Mouse (Mus musculus) kidney, embryonic 16.5 days (tissue): ENCODE measurements around the gene Donson. TPM values are rescaled to one million over a fixed set of nuclear protein-coding genes. Genes with fewer than 3 reads are reported as not detected.
"Not testable (repeated sequence)": the region's sequence is repeated elsewhere in the genome, so short reads cannot be mapped to it uniquely, and the experiment has no call there.

Source experiments
- ATAC-seq: fragments of 200-750 bp; cut with Nextera tagmentation; 2 replicates; pipeline ENCODE4 v1.8.0; 2017; ENCODE audit warnings: moderate TSS enrichment; ENCODE audit not compliant: low FRiP score, low TSS enrichment
- H3K27ac ChIP-seq: fragments of 300-500 bp; sonication (generic); 2 replicates; pipeline ENCODE4 v1.5.1; 2014; ENCODE audit warnings: low read length
- H3K27me3 ChIP-seq: fragments of 300-500 bp; sonication (generic); 2 replicates; pipeline ENCODE4 v1.6.1; 2014; ENCODE audit warnings: low read length, control low read depth, mixed read lengths; ENCODE audit not compliant: insufficient read depth
- H3K36me3 ChIP-seq: fragments of 300-500 bp; sonication (generic); 2 replicates; pipeline ENCODE4 v1.6.1; 2014; ENCODE audit warnings: low read length, control low read depth, mixed read lengths; ENCODE audit not compliant: insufficient read depth
- H3K4me1 ChIP-seq: fragments of 300-500 bp; sonication (generic); 2 replicates; pipeline ENCODE4 v1.6.1; 2014; ENCODE audit warnings: low read length, control low read depth, mixed read lengths; ENCODE audit not compliant: insufficient read depth
- H3K4me2 ChIP-seq: fragments of 300-500 bp; sonication (generic); replicated peaks from 2 replicates; pipeline ENCODE4 v1.6.1; 2014; ENCODE audit warnings: low read depth, low read length
- H3K4me3 ChIP-seq: fragments of 300-500 bp; sonication (generic); 2 replicates; pipeline ENCODE4 v1.5.1; 2014; ENCODE audit warnings: mild to moderate bottlenecking, low read length
- H3K9ac ChIP-seq: fragments of 300-500 bp; sonication (generic); replicated peaks from 2 replicates; pipeline ENCODE4 v1.6.1; 2014; ENCODE audit warnings: low read length
- H3K9me3 ChIP-seq: fragments of 300-500 bp; sonication (generic); 2 replicates; pipeline ENCODE4 v1.6.1; 2016; ENCODE audit warnings: low read length, control low read depth
- WGBS: fragments of 180-500 bp; shearing (Covaris S2); extraction: QIAGEN DNeasy Blood & Tissue Kit; methylation state at CpG from one replicate; pipeline ENCODE4 v1.1.7; 2014; 5-methylcytosine and 5-hydroxymethylcytosine counted together
- polyA plus RNA-seq: library from polyadenylated mRNA; unstranded; fragments of >200 nt; fragmentation: Nextera tagmentation; extraction: Ambion mirVana; gene quantifications from 2 replicates; pipeline ENCODE4 v1.2.1, GENCODE M21; 2015

Gene Donson
- polyA plus RNA-seq, 1 experiment from 2014 or later: 21.5 TPM

DNA sequence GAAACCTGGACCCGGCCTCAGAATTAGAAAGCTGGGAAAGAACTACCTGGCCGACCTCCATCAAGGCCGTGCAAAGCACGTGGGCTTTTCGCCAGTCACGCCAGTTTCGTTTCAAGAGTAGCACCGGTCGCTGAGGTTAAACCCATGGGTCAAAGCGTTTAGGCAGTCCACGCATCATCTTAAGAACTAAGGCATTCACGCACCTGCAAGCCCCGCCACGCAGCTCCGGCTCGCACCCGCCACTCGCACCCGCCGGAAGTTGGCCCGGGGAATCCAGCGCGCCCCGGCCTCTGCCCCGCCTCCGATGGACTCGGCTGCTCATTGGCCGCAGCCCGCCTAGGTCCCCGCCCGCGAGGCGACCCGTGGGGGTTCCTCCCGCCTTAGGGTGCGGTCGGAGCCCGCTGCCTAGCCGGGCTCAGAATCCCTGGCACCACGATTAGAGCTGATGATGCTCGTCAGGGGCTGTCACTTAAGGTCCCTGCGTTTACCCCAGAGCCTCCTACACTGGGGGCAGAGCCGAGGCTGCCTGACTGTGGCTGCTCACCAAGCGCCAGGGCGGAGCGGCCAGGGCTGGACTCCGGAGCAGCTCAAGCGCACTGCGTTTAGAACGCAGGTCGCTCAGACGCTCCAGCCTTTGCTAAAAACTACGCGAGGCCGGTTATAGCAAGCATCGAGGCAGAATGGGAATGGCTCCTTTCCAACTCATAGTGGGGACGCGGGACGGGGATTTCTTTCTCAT lies 41.7 kb downstream of the Donson start, which contains the start of gene Gart:
Gene Gart, minus strand, starts transcription at position 272 of the 739 bp plus-strand sequence.
- WGBS: under 1% methylated on average over 59 of the region's 59 CpGs
- no peaks in the 10 kb centered on the region for H3K9me3 ChIP-seq
- H3K4me2 ChIP-seq: peak within 1 kb of the TSS; percentile 79
- peaks cover 16% of the 10 kb centered on the region for H3K36me3 ChIP-seq
- H3K4me3 ChIP-seq: peak within 1 kb of the TSS; percentile 89
- no peaks in the 10 kb centered on the region for H3K27me3 ChIP-seq
- H3K4me1 ChIP-seq: peaks cover 14% of the 10 kb centered on the region
- peak within 1 kb of the TSS; percentile 97 for H3K27ac ChIP-seq
- H3K9ac ChIP-seq: peak within 1 kb of the TSS; percentile 79
- ATAC-seq: peak; percentile 94

- Histone ChIP-seq H3K36me3 (peaks cover 22% of the 10 kb centered on the region), H3K4me2 (peak overlapping the region; percentile 79), H3K27ac (peak overlapping the region; percentile 97), H3K4me3 (peak overlapping the region; percentile 89), H3K4me1 (peaks cover 14% of the 10 kb centered on the region), H3K9me3 (no peaks in the 10 kb centered on the region), H3K9ac (peak overlapping the region; percentile 79), H3K27me3 (no peaks in the 10 kb centered on the region)
- ATAC-seq: no peak
- under 1% methylated on average over 11 of the region's 11 CpGs for WGBS
These were observed 42.5 kb downstream of the Donson start for GRCm38 (mm10) chr16:91645995-91646602.

DNA sequence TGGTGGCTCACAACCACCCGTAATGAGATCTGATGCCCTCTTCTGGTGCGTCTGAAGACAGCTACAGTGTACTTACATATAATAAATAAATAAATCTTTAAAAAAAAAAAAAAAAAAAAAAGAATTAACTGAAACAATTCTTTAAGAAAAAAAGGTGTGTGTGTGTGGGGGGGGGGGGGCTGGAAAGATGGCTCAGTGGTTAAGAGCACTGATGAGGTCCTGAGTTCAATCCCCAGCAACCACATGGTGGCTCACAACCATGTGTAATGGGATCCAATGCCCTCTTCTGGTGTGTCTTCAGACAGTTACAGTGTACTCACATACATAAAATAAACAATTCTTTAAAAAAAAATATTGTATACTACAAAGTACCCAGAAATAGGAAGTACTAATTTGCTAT lies 43.1 kb downstream of the Donson start:
- not testable (repeated sequence) for ATAC-seq, H3K4me2 ChIP-seq, H3K27ac ChIP-seq, H3K4me3 ChIP-seq, H3K9me3 ChIP-seq, H3K27me3 ChIP-seq, H3K9ac ChIP-seq
- no CpG with 5 or more reads among the region's 2 CpGs for WGBS
- peaks cover 24% of the 10 kb centered on the region for H3K36me3 ChIP-seq
- peaks cover 14% of the 10 kb centered on the region for H3K4me1 ChIP-seq

GRCm38 (mm10) chr16:91644901-91645300 lies 43.7 kb downstream of the Donson start:
- 72% methylated on average over 2 of the region's 2 CpGs for WGBS
- ATAC-seq: no peak
- Histone ChIP-seq H3K36me3 (peaks cover 29% of the 10 kb centered on the region), H3K27me3 (no peaks in the 10 kb centered on the region), H3K9ac (no peak overlapping the region), H3K4me2 (no peak overlapping the region), H3K27ac (no peak overlapping the region), H3K4me1 (peaks cover 12% of the 10 kb centered on the region), H3K4me3 (no peak overlapping the region), H3K9me3 (no peaks in the 10 kb centered on the region)

- H3K36me3 ChIP-seq: peaks cover 73% of the 10 kb centered on the region
- 91% methylated on average over 8 of the region's 8 CpGs for WGBS
These were observed 48.4 kb downstream of the Donson start for GRCm38 (mm10) chr16:91640171-91640570.

DNA sequence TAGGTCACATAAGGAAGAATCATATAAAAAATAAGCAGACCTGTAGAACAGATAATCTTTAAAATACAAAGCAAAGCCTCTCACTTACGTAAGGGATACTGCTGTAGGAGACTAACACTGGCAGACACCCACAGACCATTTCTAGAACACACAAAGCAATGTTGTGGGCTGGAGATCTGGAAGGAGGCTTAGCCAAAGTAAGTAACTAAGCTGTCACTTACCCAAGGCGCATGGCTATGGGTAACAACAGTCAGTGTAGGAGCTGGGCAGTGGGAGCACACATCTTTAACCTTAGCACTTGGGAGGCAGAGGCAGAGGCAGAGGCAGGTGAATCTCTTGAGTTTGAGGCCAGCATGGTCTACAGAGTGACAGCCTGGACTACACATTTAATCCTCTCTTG lies 48.9 kb downstream of the Donson start:
- no peak overlapping the region for H3K9ac ChIP-seq
- H3K4me1 ChIP-seq: no peaks in the 10 kb centered on the region
- no peak overlapping the region for H3K27ac ChIP-seq
- no peaks in the 10 kb centered on the region for H3K9me3 ChIP-seq
- H3K4me2 ChIP-seq: no peak overlapping the region
- H3K4me3 ChIP-seq: no peak overlapping the region
- no peak for ATAC-seq
- WGBS: 95% methylated on average over 2 of the region's 2 CpGs
- peaks cover 77% of the 10 kb centered on the region for H3K36me3 ChIP-seq
- H3K27me3 ChIP-seq: no peaks in the 10 kb centered on the region

More at GRCm38 (mm10) chr16:91640171-91640570, 48.4 kb downstream of the Donson start:
- Histone ChIP-seq H3K27me3 (no peaks in the 10 kb centered on the region), H3K9ac (no peak overlapping the region), H3K4me3 (no peak overlapping the region), H3K4me1 (no peaks in the 10 kb centered on the region), H3K4me2 (no peak overlapping the region), H3K27ac (no peak overlapping the region), H3K9me3 (no peaks in the 10 kb centered on the region)
- ATAC-seq: no peak

DNA sequence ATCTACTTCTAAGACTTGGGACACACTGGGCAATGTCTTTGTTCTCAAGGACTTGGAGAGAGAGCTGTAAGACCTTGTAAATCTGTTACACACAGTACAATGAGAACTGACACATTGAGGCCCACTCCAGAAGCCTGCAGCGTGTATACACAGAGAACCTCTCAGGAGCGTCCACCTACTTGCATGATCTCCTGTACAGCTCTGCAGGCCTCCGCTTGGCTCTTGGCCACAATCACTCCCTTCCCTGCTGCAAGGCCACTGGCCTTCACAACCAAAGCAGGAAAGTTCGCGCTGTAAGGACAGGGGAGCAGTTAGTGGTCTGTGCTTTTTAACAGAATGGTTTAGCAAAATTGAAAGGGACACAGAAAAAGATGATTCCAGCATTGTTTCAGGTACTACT lies 49.4 kb downstream of the Donson start:
- Histone ChIP-seq H3K36me3 (peaks cover 77% of the 10 kb centered on the region), H3K27me3 (no peaks in the 10 kb centered on the region), H3K9ac (no peak overlapping the region), H3K4me2 (no peak overlapping the region), H3K27ac (no peak overlapping the region), H3K9me3 (no peaks in the 10 kb centered on the region), H3K4me1 (no peaks in the 10 kb centered on the region), H3K4me3 (no peak overlapping the region)
- no peak for ATAC-seq
- 89% methylated on average over 5 of the region's 5 CpGs for WGBS

- H3K27ac ChIP-seq: no peak overlapping the region
- H3K4me1 ChIP-seq: no peaks in the 10 kb centered on the region
- H3K4me2 ChIP-seq: no peak overlapping the region
- no peak overlapping the region for H3K9ac ChIP-seq
- H3K9me3 ChIP-seq: no peaks in the 10 kb centered on the region
- WGBS: 80% methylated on average over 12 of the region's 12 CpGs
- no peaks in the 10 kb centered on the region for H3K27me3 ChIP-seq
- ATAC-seq: no peak
- peaks cover 72% of the 10 kb centered on the region for H3K36me3 ChIP-seq
- H3K4me3 ChIP-seq: no peak overlapping the region
These were observed 54.9 kb downstream of the Donson start for GRCm38 (mm10) chr16:91633641-91634040.

- Histone ChIP-seq H3K4me3 (no peak overlapping the region), H3K36me3 (peaks cover 73% of the 10 kb centered on the region), H3K27ac (no peak overlapping the region), H3K9ac (no peak overlapping the region), H3K4me2 (no peak overlapping the region), H3K4me1 (no peaks in the 10 kb centered on the region), H3K9me3 (no peaks in the 10 kb centered on the region), H3K27me3 (no peaks in the 10 kb centered on the region)
- ATAC-seq: no peak
- WGBS: 92% methylated on average over 7 of the region's 7 CpGs
These were observed 55.6 kb downstream of the Donson start for GRCm38 (mm10) chr16:91632940-91633339.

- Histone ChIP-seq H3K4me3 (no peak overlapping the region), H3K36me3 (peaks cover 73% of the 10 kb centered on the region), H3K4me1 (no peaks in the 10 kb centered on the region), H3K27me3 (no peaks in the 10 kb centered on the region), H3K9me3 (no peaks in the 10 kb centered on the region), H3K9ac (no peak overlapping the region), H3K27ac (no peak overlapping the region), H3K4me2 (no peak overlapping the region)
- no peak for ATAC-seq
- 91% methylated on average over 5 of the region's 5 CpGs for WGBS
These were observed 56.1 kb downstream of the Donson start for GRCm38 (mm10) chr16:91632439-91632838.
